Mouse (Mus musculus): Measurements from ENCODE around the gene Wasf3. TPM values are rescaled to one million over a fixed set of nuclear protein-coding genes. Genes with fewer than 3 reads are reported as not detected.
"Not testable (repeated sequence)": the region's sequence is repeated elsewhere in the genome, so short reads cannot be mapped to it uniquely, and the experiment has no call there.

Gene Wasf3
- total and polyA plus RNA-seq, 3 experiments: 0.05 TPM; not detected in 2

- no peaks in the 10 kb centered on the region for H3K27me3 ChIP-seq (ENCODE audit: insufficient read depth, low read length)
- peaks cover 26% of the 10 kb centered on the region for H3K9me3 ChIP-seq (replicated peaks)
- TF ChIP-seq GATA1 (IDR thresholded peaks at IDR 0.05; ENCODE audit: borderline replicate concordance, low read length) (no peak), CTCF (IDR thresholded peaks at IDR 0.05; ENCODE audit: low read depth, low read length) (no peak), TAL1 (conservative IDR thresholded peaks at IDR 0.05; ENCODE audit: low read depth, low read length) (no peak), POLR2AphosphoS5 (IDR thresholded peaks at IDR 0.05; ENCODE audit: insufficient replicate concordance, low read depth, low read length) (no peak), GATA2 (IDR thresholded peaks at IDR 0.05; ENCODE audit: borderline replicate concordance, low read depth, low read length) (no peak)
- H3K4me1 ChIP-seq (ENCODE audit: insufficient read depth, low read depth, low read length): no peaks in the 10 kb centered on the region
- DNase-seq (ENCODE audit: low spot score) (no peak), ATAC-seq (ENCODE audit: extremely low read depth, insufficient number of reproducible peaks, low FRiP score, poor library complexity, severe bottlenecking) (no peak)
- no peaks in the 10 kb centered on the region for H3K36me3 ChIP-seq (replicated peaks)
- no peak overlapping the region for H3K4me3 ChIP-seq (ENCODE audit: low read depth, low read length)
Observed at GRCm38 (mm10) chr5:146386906-146387305, 2.1 kb downstream of the Wasf3 start.

GRCm38 (mm10) chr5:146394563-146394962, 9.8 kb downstream of the Wasf3 start:
- TF ChIP-seq POLR2AphosphoS5 (IDR thresholded peaks at IDR 0.05; ENCODE audit: insufficient replicate concordance, low read depth, low read length) (no peak), CTCF (IDR thresholded peaks at IDR 0.05; ENCODE audit: low read depth, low read length) (no peak)
- DNase-seq (ENCODE audit: low spot score): no peak
- Histone ChIP-seq H3K9me3 (replicated peaks) (peaks cover 32% of the 10 kb centered on the region), H3K4me1 (ENCODE audit: insufficient read depth, low read depth, low read length) (no peaks in the 10 kb centered on the region), H3K36me3 (replicated peaks) (no peaks in the 10 kb centered on the region), H3K4me3 (ENCODE audit: low read depth, low read length) (no peak overlapping the region), H3K27me3 (ENCODE audit: insufficient read depth, low read length) (no peaks in the 10 kb centered on the region)
- ATAC-seq (ENCODE audit: extremely low read depth, insufficient number of reproducible peaks, low FRiP score, poor library complexity, severe bottlenecking): no peak

- Histone ChIP-seq H3K27me3 (ENCODE audit: insufficient read depth, low read length) (no peaks in the 10 kb centered on the region), H3K9me3 (replicated peaks) (peaks cover 38% of the 10 kb centered on the region), H3K4me3 (ENCODE audit: low read depth, low read length) (no peak overlapping the region), H3K4me1 (ENCODE audit: insufficient read depth, low read depth, low read length) (no peaks in the 10 kb centered on the region), H3K36me3 (replicated peaks) (no peaks in the 10 kb centered on the region)
- DNase-seq (ENCODE audit: low spot score): no peak
- no peak for ATAC-seq (ENCODE audit: extremely low read depth, insufficient number of reproducible peaks, low FRiP score, poor library complexity, severe bottlenecking)
- TF ChIP-seq CTCF (IDR thresholded peaks at IDR 0.05; ENCODE audit: low read depth, low read length): no peak
- no peak for TF ChIP-seq GATA1 (IDR thresholded peaks at IDR 0.05; ENCODE audit: borderline replicate concordance, low read length)
- TF ChIP-seq POLR2AphosphoS5 (IDR thresholded peaks at IDR 0.05; ENCODE audit: insufficient replicate concordance, low read depth, low read length): no peak
- no peak for TF ChIP-seq GATA2 (IDR thresholded peaks at IDR 0.05; ENCODE audit: borderline replicate concordance, low read depth, low read length)
- TF ChIP-seq TAL1 (conservative IDR thresholded peaks at IDR 0.05; ENCODE audit: low read depth, low read length): no peak
Observed at GRCm38 (mm10) chr5:146397253-146397652, 12.5 kb downstream of the Wasf3 start.

- Histone ChIP-seq H3K27me3 (ENCODE audit: insufficient read depth, low read length) (no peaks in the 10 kb centered on the region), H3K9me3 (replicated peaks) (peaks cover 31% of the 10 kb centered on the region), H3K36me3 (replicated peaks) (no peaks in the 10 kb centered on the region), H3K4me1 (ENCODE audit: insufficient read depth, low read depth, low read length) (no peaks in the 10 kb centered on the region), H3K4me3 (ENCODE audit: low read depth, low read length) (no peak overlapping the region)
- DNase-seq (ENCODE audit: low spot score) (no peak), ATAC-seq (ENCODE audit: extremely low read depth, insufficient number of reproducible peaks, low FRiP score, poor library complexity, severe bottlenecking) (no peak)
- TF ChIP-seq GATA2 (IDR thresholded peaks at IDR 0.05; ENCODE audit: borderline replicate concordance, low read depth, low read length): no peak
- TF ChIP-seq CTCF (IDR thresholded peaks at IDR 0.05; ENCODE audit: low read depth, low read length): no peak
- TF ChIP-seq POLR2AphosphoS5 (IDR thresholded peaks at IDR 0.05; ENCODE audit: insufficient replicate concordance, low read depth, low read length): no peak
- TF ChIP-seq GATA1 (IDR thresholded peaks at IDR 0.05; ENCODE audit: borderline replicate concordance, low read length): no peak
- no peak for TF ChIP-seq TAL1 (conservative IDR thresholded peaks at IDR 0.05; ENCODE audit: low read depth, low read length)
Observed at GRCm38 (mm10) chr5:146398386-146399115, 13.8 kb downstream of the Wasf3 start.

GRCm38 (mm10) chr5:146401012-146401411, 16.2 kb downstream of the Wasf3 start:
- H3K9me3 ChIP-seq (replicated peaks): peaks cover 32% of the 10 kb centered on the region
- H3K27me3 ChIP-seq (ENCODE audit: insufficient read depth, low read length); DNase-seq (ENCODE audit: low spot score); H3K4me1 ChIP-seq (ENCODE audit: insufficient read depth, low read depth, low read length); ATAC-seq (ENCODE audit: extremely low read depth, insufficient number of reproducible peaks, low FRiP score, poor library complexity, severe bottlenecking); H3K36me3 ChIP-seq (replicated peaks); H3K4me3 ChIP-seq (ENCODE audit: low read depth, low read length): not testable (repeated sequence)

- H3K27me3 ChIP-seq (ENCODE audit: insufficient read depth, low read length): no peaks in the 10 kb centered on the region; the same call in 1 of the 2 replicates
- peaks cover 34% of the 10 kb centered on the region for H3K9me3 ChIP-seq (replicated peaks)
- DNase-seq (ENCODE audit: low spot score): no peak
- no peak for ATAC-seq (ENCODE audit: extremely low read depth, insufficient number of reproducible peaks, low FRiP score, poor library complexity, severe bottlenecking)
- no peak for TF ChIP-seq CTCF (IDR thresholded peaks at IDR 0.05; ENCODE audit: low read depth, low read length)
- TF ChIP-seq TAL1 (conservative IDR thresholded peaks at IDR 0.05; ENCODE audit: low read depth, low read length): no peak
- no peak for TF ChIP-seq GATA1 (IDR thresholded peaks at IDR 0.05; ENCODE audit: borderline replicate concordance, low read length)
- no peak for TF ChIP-seq POLR2AphosphoS5 (IDR thresholded peaks at IDR 0.05; ENCODE audit: insufficient replicate concordance, low read depth, low read length)
- no peak for TF ChIP-seq GATA2 (IDR thresholded peaks at IDR 0.05; ENCODE audit: borderline replicate concordance, low read depth, low read length)
- H3K4me1 ChIP-seq (ENCODE audit: insufficient read depth, low read depth, low read length): no peaks in the 10 kb centered on the region
- no peak overlapping the region for H3K4me3 ChIP-seq (ENCODE audit: low read depth, low read length)
- no peaks in the 10 kb centered on the region for H3K36me3 ChIP-seq (replicated peaks)
Observed at GRCm38 (mm10) chr5:146402311-146402710, 17.5 kb downstream of the Wasf3 start.

Data from G1E (cell line).